Mouse (Mus musculus) MEL (cell line): ENCODE data around the gene Inpp5d. TPM values are rescaled to one million over a fixed set of nuclear protein-coding genes. Genes with fewer than 3 reads are reported as not detected.

ENCODE experiments used
- DNase-seq: peaks from one replicate; pipeline ENCODE4 v3.0.0; 2011; ENCODE audit warnings: low read depth, low spot score
- H3K27ac ChIP-seq: 2 replicates; pipeline ENCODE4 v1.5.1; 2012; ENCODE audit warnings: low read depth, mild to moderate bottlenecking, control low read depth, low read length, moderate library complexity; ENCODE audit not compliant: control insufficient read depth
- H3K27me3 ChIP-seq, 2 experiments: fragments of 150-350 bp in 1 of 2; sonication (generic) in 1 of 2; 2 replicates each; pipeline ENCODE4 v1.6.1; 2012; ENCODE audit warnings: low read length in 2 of 2, mild to moderate bottlenecking in 2 of 2, improper control_type of control experiment in 1 of 2, moderate library complexity in 1 of 2; ENCODE audit not compliant: insufficient read depth in 2 of 2, control insufficient read depth in 1 of 2
- H3K36me3 ChIP-seq, 2 experiments: 2 replicates each; pipeline ENCODE4 v1.6.1; 2012 to 2014; ENCODE audit warnings: low read length in 2 of 2, improper control_type of control experiment in 1 of 2, inconsistent platforms in 1 of 2, mild to moderate bottlenecking in 1 of 2; ENCODE audit not compliant: insufficient read depth in 2 of 2, control insufficient read depth in 1 of 2
- H3K4me1 ChIP-seq, 2 experiments: fragments of 150-350 bp in 1 of 2; sonication (generic) in 1 of 2; 2 replicates each; pipeline ENCODE4 v1.6.1; 2012; ENCODE audit warnings: low read length in 2 of 2, improper control_type of control experiment in 1 of 2, mild to moderate bottlenecking in 1 of 2; ENCODE audit not compliant: insufficient read depth in 2 of 2, control insufficient read depth in 1 of 2
- H3K4me3 ChIP-seq, 2 experiments: fragments of 150-350 bp in 1 of 2; sonication (generic) in 1 of 2; 2 replicates each; pipeline ENCODE4 v1.5.1; 2012; ENCODE audit warnings: low read depth in 2 of 2, low read length in 2 of 2, mild to moderate bottlenecking in 2 of 2, moderate library complexity in 2 of 2, control low read depth in 1 of 2, improper control_type of control experiment in 1 of 2; ENCODE audit not compliant: control insufficient read depth in 1 of 2, insufficient read depth in 1 of 2
- H3K79me2 ChIP-seq: 2 replicates; pipeline ENCODE4 v1.6.1; 2012; ENCODE audit warnings: mild to moderate bottlenecking, low read length, moderate library complexity; ENCODE audit not compliant: control insufficient read depth, poor library complexity, insufficient read depth
- H3K9ac ChIP-seq: 2 replicates; pipeline ENCODE4 v1.6.1; 2012; ENCODE audit warnings: low read depth, mild to moderate bottlenecking, control low read depth, low read length, moderate library complexity; ENCODE audit not compliant: control insufficient read depth, poor library complexity, severe bottlenecking
- H3K9me3 ChIP-seq: fragments of 150-350 bp; sonication (generic); replicated peaks from 2 replicates; pipeline ENCODE4 v1.6.1; 2012; ENCODE audit warnings: mild to moderate bottlenecking, low read length, improper control_type of control experiment, moderate library complexity; ENCODE audit not compliant: insufficient read depth
- E2F4 ChIP-seq: IDR thresholded peaks from 2 replicates; pipeline ENCODE4 v1.6.1; 2011; ENCODE audit warnings: low read depth, low read length, improper control_type of control experiment, borderline replicate concordance
- ELF1 ChIP-seq: IDR thresholded peaks from 2 replicates; pipeline ENCODE4 v1.6.1; 2014; ENCODE audit warnings: low read depth, mild to moderate bottlenecking, inconsistent platforms, low read length, improper control_type of control experiment, moderate library complexity
- EP300 ChIP-seq, 2 experiments: IDR thresholded peaks; 2 replicates each; pipeline ENCODE4 v1.6.1; 2011; ENCODE audit warnings: improper control_type of control experiment in 2 of 2, low read length in 2 of 2, low read depth in 1 of 2, mild to moderate bottlenecking in 1 of 2
- ETS1 ChIP-seq: IDR thresholded peaks from 2 replicates; pipeline ENCODE4 v1.6.1; 2012; ENCODE audit warnings: low read depth, mild to moderate bottlenecking, inconsistent platforms, low read length, improper control_type of control experiment, moderate library complexity
- GABPA ChIP-seq: IDR thresholded peaks from 2 replicates; pipeline ENCODE4 v1.6.1; 2012; ENCODE audit warnings: low read depth, mild to moderate bottlenecking, inconsistent platforms, low read length, improper control_type of control experiment, moderate library complexity
- GATA1 ChIP-seq: IDR thresholded peaks from 2 replicates; pipeline ENCODE4 v1.6.1; 2011; ENCODE audit warnings: low read depth, low read length, improper control_type of control experiment
- HCFC1 ChIP-seq: IDR thresholded peaks from 2 replicates; pipeline ENCODE4 v1.6.1; 2012; ENCODE audit warnings: low read depth, mild to moderate bottlenecking, inconsistent platforms, low read length, improper control_type of control experiment, moderate library complexity
- JUND ChIP-seq: IDR thresholded peaks from 2 replicates; pipeline ENCODE4 v1.6.1; 2011; ENCODE audit warnings: low read depth, mild to moderate bottlenecking, improper control_type of control experiment, low read length
- MAFK ChIP-seq: IDR thresholded peaks from 2 replicates; pipeline ENCODE4 v1.6.1; 2011; ENCODE audit warnings: low read depth, mild to moderate bottlenecking, low read length, improper control_type of control experiment, borderline replicate concordance
- MAX ChIP-seq: IDR thresholded peaks from 2 replicates; pipeline ENCODE4 v1.6.1; 2011; ENCODE audit warnings: low read length, improper control_type of control experiment
- MAZ ChIP-seq: IDR thresholded peaks from 2 replicates; pipeline ENCODE4 v1.6.1; 2012; ENCODE audit warnings: low read depth, mild to moderate bottlenecking, inconsistent platforms, low read length, improper control_type of control experiment
- MEF2A ChIP-seq: IDR thresholded peaks from 2 replicates; pipeline ENCODE4 v1.6.1; 2014; ENCODE audit warnings: low read depth, mild to moderate bottlenecking, inconsistent platforms, low read length, improper control_type of control experiment; ENCODE audit not compliant: poor library complexity, insufficient replicate concordance, severe bottlenecking; ENCODE audit errors: extremely low read depth
- MXI1 ChIP-seq: IDR thresholded peaks from 2 replicates; pipeline ENCODE4 v1.6.1; 2011; ENCODE audit warnings: mild to moderate bottlenecking, low read depth, low read length, improper control_type of control experiment
- MYB ChIP-seq: IDR thresholded peaks from 2 replicates; pipeline ENCODE4 v1.6.1; 2011; ENCODE audit warnings: mild to moderate bottlenecking, low read depth, low read length, improper control_type of control experiment
- MYC ChIP-seq: IDR thresholded peaks from 2 replicates; pipeline ENCODE4 v1.6.1; 2011; ENCODE audit warnings: low read depth, mild to moderate bottlenecking, low read length, improper control_type of control experiment, moderate library complexity
- NRF1 ChIP-seq: IDR thresholded peaks from 2 replicates; pipeline ENCODE4 v1.6.1; 2014; ENCODE audit warnings: low read depth, mild to moderate bottlenecking, inconsistent platforms, low read length, improper control_type of control experiment, moderate library complexity; ENCODE audit not compliant: poor library complexity, insufficient read depth, severe bottlenecking
- POLR2A ChIP-seq, 2 experiments: IDR thresholded peaks; 2 replicates each; pipeline ENCODE4 v1.6.1; 2011 to 2012; ENCODE audit warnings: low read length in 2 of 2, mild to moderate bottlenecking in 2 of 2, control low read depth in 1 of 2, improper control_type of control experiment in 1 of 2, low read depth in 1 of 2, moderate library complexity in 1 of 2; ENCODE audit not compliant: control insufficient read depth in 1 of 2, insufficient read depth in 1 of 2, poor library complexity in 1 of 2
- POLR2AphosphoS2 ChIP-seq: IDR thresholded peaks from 2 replicates; pipeline ENCODE4 v1.6.1; 2011; ENCODE audit warnings: low read length, improper control_type of control experiment
- POLR2AphosphoS5 ChIP-seq: IDR thresholded peaks from 2 replicates; pipeline ENCODE4 v1.6.1; 2012; ENCODE audit warnings: low read depth, borderline replicate concordance, mild to moderate bottlenecking, inconsistent platforms, low read length, moderate library complexity, mixed read lengths
- RAD21 ChIP-seq: IDR thresholded peaks from 2 replicates; pipeline ENCODE4 v1.6.1; 2011; ENCODE audit warnings: mild to moderate bottlenecking, low read depth, low read length, improper control_type of control experiment
- RCOR1 ChIP-seq: IDR thresholded peaks from 2 replicates; pipeline ENCODE4 v1.6.1; 2012; ENCODE audit warnings: low read depth, mild to moderate bottlenecking, inconsistent platforms, low read length, improper control_type of control experiment
- SIN3A ChIP-seq: IDR thresholded peaks from 2 replicates; pipeline ENCODE4 v1.6.1; 2012; ENCODE audit warnings: low read length, improper control_type of control experiment, inconsistent platforms
- SMC3 ChIP-seq: IDR thresholded peaks from 2 replicates; pipeline ENCODE4 v1.6.1; 2011; ENCODE audit warnings: low read depth, low read length, improper control_type of control experiment
- TAL1 ChIP-seq: IDR thresholded peaks from 2 replicates; pipeline ENCODE4 v1.6.1; 2012; ENCODE audit warnings: mild to moderate bottlenecking, inconsistent platforms, low read length, moderate library complexity, mixed read lengths
- TBP ChIP-seq: IDR thresholded peaks from 2 replicates; pipeline ENCODE4 v1.8.0; 2011; ENCODE audit warnings: low read depth, low read length, improper control_type of control experiment
- TCF12 ChIP-seq: IDR thresholded peaks from 2 replicates; pipeline ENCODE4 v1.6.1; 2014; ENCODE audit warnings: low read depth, mild to moderate bottlenecking, inconsistent platforms, low read length, improper control_type of control experiment, moderate library complexity
- USF1 ChIP-seq: IDR thresholded peaks from 2 replicates; pipeline ENCODE4 v1.6.1; 2014; ENCODE audit warnings: low read depth, mild to moderate bottlenecking, inconsistent platforms, low read length, improper control_type of control experiment, moderate library complexity
- ZKSCAN1 ChIP-seq: IDR thresholded peaks from 2 replicates; pipeline ENCODE4 v1.6.1; 2012; ENCODE audit warnings: low read depth, mild to moderate bottlenecking, inconsistent platforms, low read length, improper control_type of control experiment, moderate library complexity
- ZNF384 ChIP-seq: IDR thresholded peaks from 2 replicates; pipeline ENCODE4 v1.6.1; 2012; ENCODE audit warnings: low read depth, mild to moderate bottlenecking, inconsistent platforms, low read length, improper control_type of control experiment
- polyA plus RNA-seq, 2 experiments: library from polyadenylated mRNA; stranded (reverse) in 1 of 2; unstranded in 1 of 2; fragments of >175 nt in 1 of 2; fragments of >200 nt in 1 of 2; gene quantifications; 2 replicates each; pipeline versions ENCODE4 v1.2.1 to v1.2.4; 2012; ENCODE audit warnings: low replicate concordance in 2 of 2, low read depth in 1 of 2; ENCODE audit not compliant: insufficient read length in 2 of 2, insufficient read depth in 1 of 2, missing spikeins in 1 of 2
- total RNA-seq: library from RNA; depleted of rRNA; stranded (reverse); fragments of 300-350 nt; gene quantifications from 2 replicates; pipeline ENCODE4 v1.2.3, GENCODE M21; 2012

Gene Inpp5d
- total and polyA plus RNA-seq, 3 experiments, result 69.4 to 71.3 TPM; not detected in 1

DNA sequence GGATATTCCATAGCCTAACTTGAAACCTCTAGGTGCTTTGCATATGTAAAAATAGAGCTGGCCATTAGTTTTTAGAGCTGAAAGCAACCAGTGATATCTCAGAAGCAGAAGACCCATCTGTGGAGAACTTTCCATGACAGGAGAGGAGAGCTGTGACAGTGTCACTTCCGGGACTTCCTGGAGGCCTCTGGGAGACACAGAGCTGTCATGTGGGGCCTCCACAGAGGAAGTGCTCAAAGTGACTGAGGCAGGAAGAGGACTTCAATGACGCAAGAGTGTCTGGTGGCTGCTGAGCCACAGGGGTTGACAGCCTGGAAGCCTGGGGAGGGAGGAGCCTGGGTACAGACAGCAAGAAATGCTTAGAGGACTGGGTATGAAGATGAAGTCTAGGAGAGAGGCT is 6.2 kb downstream of the Inpp5d start:
- H3K9me3 ChIP-seq, result no peaks in the 10 kb centered on the region
- H3K4me1 ChIP-seq, result peaks cover 72 to 90% of the 10 kb centered on the region in 2 experiments
- H3K79me2 ChIP-seq, result peaks cover 74% of the 10 kb centered on the region
- H3K27me3 ChIP-seq, result no peaks in the 10 kb centered on the region
- peak overlapping the region; percentile 67 for H3K27ac ChIP-seq
- H3K4me3 ChIP-seq, result no peak overlapping the region
- TF ChIP-seq MAX (peak; percentile 64; the same call in 1 of the 2 replicates), SMC3 (no peak), MYC (0 out of 2 replicates have a peak, but pooled peaks have one; percentile 39), JUND (no peak), RCOR1 (no peak), USF1 (peak; percentile 87), SIN3A (peak; percentile 74; the same call in 1 of the 2 replicates), HCFC1 (peak; percentile 73), MXI1 (peak; percentile 74), ELF1 (peak; percentile 88), ETS1 (peak; percentile 83), TBP (0 out of 2 replicates have a peak, but pooled peaks have one; percentile 27), MAFK (no peak), POLR2A (IDR thresholded peaks at IDR 0.05; ENCODE audit: control insufficient read depth in 1 of 2, insufficient read depth in 1 of 2, low read depth in 1 of 2, low read length in 2 of 2, poor library complexity in 1 of 2) (peak in 1 of 2 experiments; percentile 25; a peak in 1 of 4 replicates), MYB (no peak)
- TF ChIP-seq, all 39 proteins: peak for 10
- H3K9ac ChIP-seq, result peak overlapping the region; percentile 8; the same call in 1 of the 2 replicates
- peaks cover 0 to 87% of the 10 kb centered on the region in 2 experiments; a peak in 3 of 4 replicates for H3K36me3 ChIP-seq
- DNase-seq, result peak; percentile 89

DNA sequence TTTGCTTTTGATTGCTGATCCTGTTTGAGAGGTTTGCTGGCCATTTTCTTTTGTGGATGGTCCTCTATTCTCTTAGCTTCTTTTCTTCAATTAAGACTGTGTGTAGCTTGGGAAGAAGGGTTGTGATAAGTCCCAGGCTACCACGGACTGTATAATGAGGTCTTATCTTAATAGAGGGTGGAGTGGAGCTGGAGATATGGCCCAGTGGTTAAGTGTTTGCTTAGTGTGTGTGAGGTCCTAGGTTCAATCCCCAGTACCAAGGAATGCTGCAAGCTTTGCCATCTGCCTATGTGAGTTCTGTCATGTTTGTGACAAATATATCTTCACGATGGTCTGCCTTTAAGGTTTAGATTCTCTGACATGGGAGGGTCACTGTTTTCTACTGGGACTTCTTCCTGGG is 8.0 kb downstream of the Inpp5d start:
- Histone ChIP-seq H3K36me3 (peaks cover 2 to 88% of the 10 kb centered on the region in 2 experiments), H3K27me3 (no peaks in the 10 kb centered on the region), H3K27ac (peak overlapping the region; percentile 76), H3K4me1 (peaks cover 77 to 86% of the 10 kb centered on the region in 2 experiments), H3K9me3 (no peaks in the 10 kb centered on the region), H3K79me2 (peaks cover 67% of the 10 kb centered on the region), H3K4me3 (no peak overlapping the region; a peak in 1 of 4 replicates), H3K9ac (0 out of 2 replicates have a peak overlapping the region, but pooled peaks have one; percentile 7)
- peak; percentile 86 for DNase-seq
- TF ChIP-seq MXI1, result peak; percentile 58
- no peak for TF ChIP-seq SMC3
- peak; percentile 79 for TF ChIP-seq RCOR1
- TF ChIP-seq EP300 (IDR thresholded peaks at IDR 0.05; ENCODE audit: low read depth in 1 of 2, low read length in 2 of 2), result peak; percentile 85 to 87
- TF ChIP-seq TAL1, result peak; percentile 39
- TF ChIP-seq POLR2A (IDR thresholded peaks at IDR 0.05; ENCODE audit: control insufficient read depth in 1 of 2, insufficient read depth in 1 of 2, low read depth in 1 of 2, low read length in 2 of 2, poor library complexity in 1 of 2), result peak in 1 of 2 experiments; percentile 22; a peak in 1 of 4 replicates
- peak; percentile 82 for TF ChIP-seq SIN3A
- no peak for TF ChIP-seq RAD21
- TF ChIP-seq NRF1, result no peak
- no peak for TF ChIP-seq GABPA
- 0 out of 2 replicates have a peak, but pooled peaks have one; percentile 30 for TF ChIP-seq ELF1
- TF ChIP-seq GATA1, result peak; percentile 96
- 0 out of 2 replicates have a peak, but pooled peaks have one; percentile 38 for TF ChIP-seq HCFC1
- no peak for TF ChIP-seq ZNF384
- TF ChIP-seq ETS1, result peak; percentile 82
- peak; percentile 98 for TF ChIP-seq TBP
- TF ChIP-seq USF1, result no peak
- TF ChIP-seq POLR2AphosphoS5, result no peak
- TF ChIP-seq ZKSCAN1, result no peak
- TF ChIP-seq MEF2A, result no peak
- TF ChIP-seq E2F4, result no peak
- no peak for TF ChIP-seq MAZ
- TF ChIP-seq POLR2AphosphoS2, result no peak
- peak; percentile 78 for TF ChIP-seq TCF12
